Mouse (Mus musculus): ENCODE results near the gene Pla2g10. TPM values are rescaled to one million over a fixed set of nuclear protein-coding genes. Genes with fewer than 3 reads are reported as not detected.

Gene Pla2g10
- polyA plus RNA-seq, 1 experiment from 2014 or later = 0.41 TPM

- ATAC-seq (ENCODE audit: low FRiP score) = no peak
- Histone ChIP-seq H3K4me3 (replicated peaks) (no peak overlapping the region), H3K27me3 (replicated peaks) (no peaks in the 10 kb centered on the region), H3K9ac (replicated peaks) (no peak overlapping the region), H3K9me3 (replicated peaks) (no peaks in the 10 kb centered on the region), H3K4me2 (no peak overlapping the region), H3K27ac (replicated peaks) (no peak overlapping the region), H3K4me1 (peaks cover 8% of the 10 kb centered on the region), H3K36me3 (no peaks in the 10 kb centered on the region)
- 92% methylated on average over 5 of the region's 5 CpGs for WGBS
Measured at GRCm38 (mm10) chr16:13727811-13728335, 2.9 kb downstream of the Pla2g10 start.

GRCm38 (mm10) chr16:13722937-13723336 is 7.8 kb downstream of the Pla2g10 start:
- Histone ChIP-seq H3K9me3 (replicated peaks) (no peaks in the 10 kb centered on the region), H3K27ac (replicated peaks) (no peak overlapping the region), H3K36me3 (no peaks in the 10 kb centered on the region), H3K9ac (replicated peaks) (no peak overlapping the region), H3K4me1 (no peaks in the 10 kb centered on the region), H3K27me3 (replicated peaks) (no peaks in the 10 kb centered on the region), H3K4me3 (replicated peaks) (no peak overlapping the region), H3K4me2 (no peak overlapping the region)
- ATAC-seq (ENCODE audit: low FRiP score) = no peak
- WGBS = 34% methylated on average over 10 of the region's 10 CpGs

- H3K9ac ChIP-seq (replicated peaks) = no peak overlapping the region
- H3K27ac ChIP-seq (replicated peaks) = no peak overlapping the region
- H3K4me2 ChIP-seq = no peak overlapping the region
- no peaks in the 10 kb centered on the region for H3K36me3 ChIP-seq
- H3K27me3 ChIP-seq (replicated peaks) = no peaks in the 10 kb centered on the region
- no peaks in the 10 kb centered on the region for H3K9me3 ChIP-seq (replicated peaks)
- H3K4me1 ChIP-seq = no peaks in the 10 kb centered on the region
- WGBS = 82% methylated on average over 2 of the region's 2 CpGs
- ATAC-seq (ENCODE audit: low FRiP score) = no peak
- H3K4me3 ChIP-seq (replicated peaks) = no peak overlapping the region
Measured at GRCm38 (mm10) chr16:13716821-13717553, 13.8 kb downstream of the Pla2g10 start.

- ATAC-seq (ENCODE audit: low FRiP score) = no peak
Measured at GRCm38 (mm10) chr16:13714910-13715309, 15.9 kb downstream of the Pla2g10 start.

GRCm38 (mm10) chr16:13704676-13705075 is 26.1 kb downstream of the Pla2g10 start:
- WGBS = 93% methylated on average over 10 of the region's 10 CpGs
- no peak overlapping the region for H3K9ac ChIP-seq (replicated peaks)
- H3K9me3 ChIP-seq (replicated peaks) = no peaks in the 10 kb centered on the region
- H3K4me3 ChIP-seq (replicated peaks) = no peak overlapping the region
- H3K27me3 ChIP-seq (replicated peaks) = no peaks in the 10 kb centered on the region
- H3K36me3 ChIP-seq = peaks cover 43% of the 10 kb centered on the region
- H3K4me2 ChIP-seq = no peak overlapping the region
- H3K27ac ChIP-seq (replicated peaks) = no peak overlapping the region
- no peaks in the 10 kb centered on the region for H3K4me1 ChIP-seq
- ATAC-seq (ENCODE audit: low FRiP score) = no peak

More at GRCm38 (mm10) chr16:13714910-13715309, 15.9 kb downstream of the Pla2g10 start:
- Histone ChIP-seq H3K4me1 (no peaks in the 10 kb centered on the region), H3K27me3 (replicated peaks) (no peaks in the 10 kb centered on the region), H3K4me2 (no peak overlapping the region), H3K36me3 (no peaks in the 10 kb centered on the region), H3K9ac (replicated peaks) (no peak overlapping the region), H3K27ac (replicated peaks) (no peak overlapping the region), H3K4me3 (replicated peaks) (no peak overlapping the region), H3K9me3 (replicated peaks) (no peaks in the 10 kb centered on the region)
- 95% methylated on average over 3 of the region's 3 CpGs for WGBS

- H3K36me3 ChIP-seq = peaks cover 68% of the 10 kb centered on the region
- no peaks in the 10 kb centered on the region for H3K4me1 ChIP-seq
- no peak for ATAC-seq (ENCODE audit: low FRiP score)
- no peak overlapping the region for H3K27ac ChIP-seq (replicated peaks)
- H3K4me3 ChIP-seq (replicated peaks) = no peak overlapping the region
- 97% methylated on average over 7 of the region's 7 CpGs for WGBS
- no peaks in the 10 kb centered on the region for H3K9me3 ChIP-seq (replicated peaks)
- no peak overlapping the region for H3K9ac ChIP-seq (replicated peaks)
- H3K27me3 ChIP-seq (replicated peaks) = no peaks in the 10 kb centered on the region
- no peak overlapping the region for H3K4me2 ChIP-seq
Measured at GRCm38 (mm10) chr16:13702184-13702583, 28.6 kb downstream of the Pla2g10 start.

- H3K4me1 ChIP-seq = no peaks in the 10 kb centered on the region
- no peak overlapping the region for H3K27ac ChIP-seq (replicated peaks)
- H3K27me3 ChIP-seq (replicated peaks) = no peaks in the 10 kb centered on the region
- no peaks in the 10 kb centered on the region for H3K9me3 ChIP-seq (replicated peaks)
- WGBS = 91% methylated on average over 7 of the region's 7 CpGs
- H3K4me2 ChIP-seq = no peak overlapping the region
- H3K9ac ChIP-seq (replicated peaks) = no peak overlapping the region
- H3K36me3 ChIP-seq = peaks cover 79% of the 10 kb centered on the region
- no peak for ATAC-seq (ENCODE audit: low FRiP score)
- no peak overlapping the region for H3K4me3 ChIP-seq (replicated peaks)
Measured at GRCm38 (mm10) chr16:13698998-13699397, 31.8 kb downstream of the Pla2g10 start.

- H3K4me3 ChIP-seq (replicated peaks) = no peak overlapping the region
- peaks cover 22% of the 10 kb centered on the region for H3K36me3 ChIP-seq
- no peak overlapping the region for H3K4me2 ChIP-seq
- H3K27ac ChIP-seq (replicated peaks) = no peak overlapping the region
- H3K4me1 ChIP-seq = no peaks in the 10 kb centered on the region
- WGBS = 92% methylated on average over 3 of the region's 3 CpGs
- H3K9ac ChIP-seq (replicated peaks) = no peak overlapping the region
- H3K27me3 ChIP-seq (replicated peaks) = no peaks in the 10 kb centered on the region
- H3K9me3 ChIP-seq (replicated peaks) = no peaks in the 10 kb centered on the region
- ATAC-seq (ENCODE audit: low FRiP score) = no peak
Measured at GRCm38 (mm10) chr16:13678601-13679319, 52.0 kb downstream of the Pla2g10 start.

GRCm38 (mm10) chr16:13674511-13674910 is 56.3 kb downstream of the Pla2g10 start:
- WGBS = 92% methylated on average over 3 of the region's 3 CpGs
- Histone ChIP-seq H3K9me3 (replicated peaks) (no peaks in the 10 kb centered on the region), H3K4me3 (replicated peaks) (no peak overlapping the region), H3K4me2 (no peak overlapping the region), H3K27me3 (replicated peaks) (no peaks in the 10 kb centered on the region), H3K4me1 (peaks cover 17% of the 10 kb centered on the region), H3K27ac (replicated peaks) (no peak overlapping the region), H3K9ac (replicated peaks) (no peak overlapping the region), H3K36me3 (peaks cover 20% of the 10 kb centered on the region)
- no peak for ATAC-seq (ENCODE audit: low FRiP score)

- Histone ChIP-seq H3K4me3 (replicated peaks) (peak overlapping the region; percentile 98), H3K27ac (replicated peaks) (no peak overlapping the region), H3K4me1 (peaks cover 21% of the 10 kb centered on the region), H3K9ac (replicated peaks) (no peak overlapping the region), H3K9me3 (replicated peaks) (no peaks in the 10 kb centered on the region), H3K4me2 (peak overlapping the region; percentile 70), H3K27me3 (replicated peaks) (no peaks in the 10 kb centered on the region), H3K36me3 (peaks cover 16% of the 10 kb centered on the region)
- ATAC-seq (ENCODE audit: low FRiP score) = no peak
- WGBS = 76% methylated on average over 5 of the region's 5 CpGs
Measured at GRCm38 (mm10) chr16:13673114-13673513, 57.7 kb downstream of the Pla2g10 start.

GRCm38 (mm10) chr16:13672386-13672898 is 58.3 kb downstream of the Pla2g10 start:
- Histone ChIP-seq H3K4me2 (peak overlapping the region; percentile 70), H3K9me3 (replicated peaks) (no peaks in the 10 kb centered on the region), H3K4me1 (peaks cover 23% of the 10 kb centered on the region), H3K27ac (replicated peaks) (peak overlapping the region; percentile 83), H3K4me3 (replicated peaks) (peak overlapping the region; percentile 98), H3K27me3 (replicated peaks) (no peaks in the 10 kb centered on the region), H3K9ac (replicated peaks) (peak overlapping the region; percentile 94), H3K36me3 (peaks cover 12% of the 10 kb centered on the region)
- 1% methylated on average over 20 of the region's 20 CpGs for WGBS
- 0 out of 2 replicates have a peak, but pooled peaks have one; percentile 11 for ATAC-seq (ENCODE audit: low FRiP score)
